Mouse (Mus musculus) thymus, adult 2 months (tissue): ENCODE measurements at regions not wholly inside any gene's neighbourhood (a gene's known extent, or its start where the extent isn't known, plus 50 kb on each side); places are given as distances from the start of the nearest gene placed in this dataset.

Experiments
- DNase-seq: peaks from one replicate; pipeline ENCODE4 v3.0.0; 2021
- H3K27ac ChIP-seq: fragments of 200-500 bp; 2 replicates; pipeline ENCODE4 v1.5.1; 2012; ENCODE audit warnings: low read length, control low read depth; ENCODE audit not compliant: control insufficient read depth, insufficient read depth
- H3K27me3 ChIP-seq: fragments of 200-500 bp; 2 replicates; pipeline ENCODE4 v1.6.1; 2012; ENCODE audit warnings: mild to moderate bottlenecking, low read length, moderate library complexity, mixed read lengths; ENCODE audit not compliant: control insufficient read depth, insufficient read depth
- H3K36me3 ChIP-seq: fragments of 200-500 bp; 2 replicates; pipeline ENCODE4 v1.6.1; 2012; ENCODE audit warnings: mild to moderate bottlenecking, low read length, moderate library complexity; ENCODE audit not compliant: control insufficient read depth, insufficient read depth
- H3K4me1 ChIP-seq: fragments of 200-500 bp; replicated peaks from 2 replicates; pipeline ENCODE4 v1.6.1; 2012; ENCODE audit warnings: low read length; ENCODE audit not compliant: control insufficient read depth, insufficient read depth
- H3K4me3 ChIP-seq: fragments of 200-500 bp; 2 replicates; pipeline ENCODE4 v1.5.1; 2012; ENCODE audit warnings: mild to moderate bottlenecking, low read length, control low read depth, moderate library complexity; ENCODE audit not compliant: control insufficient read depth, insufficient read depth
- CTCF ChIP-seq: fragments of 200-500 bp; IDR thresholded peaks from 2 replicates; pipeline ENCODE4 v1.5.1; 2012; ENCODE audit warnings: mild to moderate bottlenecking, control low read depth, low read length, moderate library complexity, borderline replicate concordance; ENCODE audit not compliant: control insufficient read depth, poor library complexity, insufficient read depth; ENCODE audit errors: extremely low read depth
- POLR2A ChIP-seq: fragments of 200-500 bp; IDR thresholded peaks from 2 replicates; pipeline ENCODE4 v1.6.1; 2012; ENCODE audit warnings: mild to moderate bottlenecking, low read length, control low read depth, moderate library complexity; ENCODE audit not compliant: control insufficient read depth, poor library complexity, insufficient read depth; ENCODE audit errors: extremely low read depth
- WGBS: fragments of 180-500 bp; shearing (Covaris S2); methylation state at CpG from one replicate; pipeline ENCODE4 v1.1.7; 2018; 5-methylcytosine and 5-hydroxymethylcytosine counted together

- H3K4me3 ChIP-seq: no peak overlapping the region
- no peaks in the 10 kb centered on the region for H3K27me3 ChIP-seq
- no peaks in the 10 kb centered on the region for H3K36me3 ChIP-seq
- H3K4me1 ChIP-seq: no peaks in the 10 kb centered on the region
- 78% methylated on average over 1 of the region's 1 CpGs for WGBS
- no peak overlapping the region for H3K27ac ChIP-seq
- TF ChIP-seq CTCF (no peak), POLR2A (no peak)
- DNase-seq: no peak
Observed at GRCm38 (mm10) chr9:74342176-74342575, 232.0 kb downstream of the Wdr72 start.

DNA sequence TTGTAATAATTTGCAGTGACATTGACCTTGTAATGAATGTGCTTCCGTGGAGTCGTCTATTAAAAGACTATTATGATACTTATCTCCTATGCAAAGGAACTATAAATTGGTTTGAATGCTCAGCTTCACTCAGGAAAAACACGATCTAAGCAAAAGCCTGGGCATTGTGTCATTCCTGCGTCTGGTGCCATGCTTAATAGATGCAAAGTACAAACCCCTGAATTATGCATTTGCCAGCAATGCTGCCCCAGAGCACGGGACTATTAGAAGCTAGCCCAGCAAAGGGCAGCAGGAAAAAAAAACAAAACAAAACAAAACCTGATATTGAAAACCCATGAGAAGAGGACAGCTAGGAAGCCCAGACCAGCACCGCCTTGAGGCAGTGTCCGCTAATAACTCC, 234.9 kb downstream of the Wdr72 start:
- no peaks in the 10 kb centered on the region for H3K27me3 ChIP-seq
- 92% methylated on average over 7 of the region's 7 CpGs for WGBS
- no peak overlapping the region for H3K27ac ChIP-seq
- H3K4me3 ChIP-seq: no peak overlapping the region
- no peaks in the 10 kb centered on the region for H3K36me3 ChIP-seq
- TF ChIP-seq CTCF (no peak), POLR2A (no peak)
- DNase-seq: no peak
- no peaks in the 10 kb centered on the region for H3K4me1 ChIP-seq

DNA sequence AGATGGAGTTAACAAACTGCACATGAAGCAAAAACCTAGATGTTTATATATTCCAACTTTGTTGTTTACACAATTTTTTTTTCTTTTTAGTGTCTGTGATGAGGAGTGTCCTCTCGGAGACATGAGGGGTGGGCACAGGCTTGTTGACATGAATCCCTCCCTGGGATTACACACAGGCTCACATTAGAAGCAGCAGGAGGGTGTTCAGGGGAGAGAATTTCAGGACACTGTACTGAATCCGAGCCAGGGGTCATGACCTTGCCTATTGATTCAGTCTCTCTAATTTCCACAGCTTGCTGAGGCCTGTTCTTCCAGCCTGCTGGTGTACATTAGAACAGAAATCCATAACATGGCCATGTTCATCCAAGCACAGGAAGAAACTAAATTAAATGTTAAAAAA, 238.6 kb downstream of the Wdr72 start:
- no peak for TF ChIP-seq CTCF
- no peak for TF ChIP-seq POLR2A
- no peak overlapping the region for H3K4me3 ChIP-seq
- no peak for DNase-seq
- no peaks in the 10 kb centered on the region for H3K27me3 ChIP-seq
- H3K4me1 ChIP-seq: no peaks in the 10 kb centered on the region
- WGBS: 74% methylated on average over 2 of the region's 2 CpGs
- no peaks in the 10 kb centered on the region for H3K36me3 ChIP-seq
- no peak overlapping the region for H3K27ac ChIP-seq

DNA sequence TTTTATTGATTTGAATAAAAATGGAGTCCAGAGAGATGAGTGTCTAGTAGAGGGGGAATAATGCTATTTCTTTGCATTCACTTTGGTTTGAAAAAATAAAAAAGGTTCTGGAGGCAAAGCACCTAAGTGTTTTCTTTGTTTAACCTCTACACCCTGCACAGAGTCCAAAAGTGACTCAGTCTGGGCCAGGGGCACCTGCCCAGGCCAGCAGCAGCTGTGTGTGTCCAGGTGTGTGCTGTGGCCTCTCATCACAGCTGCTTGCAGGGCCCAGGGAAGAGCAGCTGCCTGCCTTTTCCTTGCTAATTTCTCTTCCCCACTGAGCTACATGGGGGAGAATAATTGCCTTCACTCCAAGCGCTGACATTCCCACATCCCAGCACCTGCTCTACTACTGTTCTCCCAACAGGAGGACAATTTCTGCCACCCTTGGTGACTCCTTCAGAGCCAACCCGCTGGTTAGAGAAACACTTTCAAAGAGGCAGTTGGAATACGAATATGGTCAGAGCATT, 255.8 kb downstream of the Wdr72 start:
- Histone ChIP-seq H3K4me3 (no peak overlapping the region), H3K27me3 (no peaks in the 10 kb centered on the region), H3K4me1 (no peaks in the 10 kb centered on the region), H3K36me3 (no peaks in the 10 kb centered on the region), H3K27ac (no peak overlapping the region)
- TF ChIP-seq POLR2A (no peak), CTCF (no peak)
- DNase-seq: no peak
- 51% methylated on average over 3 of the region's 3 CpGs for WGBS

DNA sequence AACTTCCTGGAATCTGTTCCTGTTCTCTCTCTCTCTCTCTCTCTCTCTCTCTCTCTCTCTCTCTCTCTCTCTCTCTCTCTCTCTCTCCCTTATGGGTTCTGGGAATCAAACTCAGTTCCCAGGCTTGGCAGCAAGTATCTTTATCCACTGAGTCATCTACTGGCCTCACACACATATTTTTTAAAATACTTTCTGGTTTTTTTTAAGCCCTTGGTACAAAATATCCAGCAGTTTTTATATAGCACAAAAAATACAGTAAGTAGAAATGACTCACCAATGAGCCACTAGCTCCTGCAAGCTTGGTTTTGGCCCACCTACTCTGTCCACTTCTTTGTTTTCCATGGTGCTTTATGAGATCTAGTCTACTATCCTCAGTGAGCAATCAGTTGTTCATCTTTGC, 266.0 kb downstream of the Wdr72 start:
- no peak overlapping the region for H3K27ac ChIP-seq
- no peaks in the 10 kb centered on the region for H3K27me3 ChIP-seq
- DNase-seq: no peak
- no peaks in the 10 kb centered on the region for H3K36me3 ChIP-seq
- no peaks in the 10 kb centered on the region for H3K4me1 ChIP-seq
- H3K4me3 ChIP-seq: no peak overlapping the region
- no peak for TF ChIP-seq CTCF
- TF ChIP-seq POLR2A: no peak

- no peak for TF ChIP-seq POLR2A
- no peak for TF ChIP-seq CTCF
- no peak for DNase-seq
- Histone ChIP-seq H3K4me1 (no peaks in the 10 kb centered on the region), H3K36me3 (no peaks in the 10 kb centered on the region), H3K4me3 (no peak overlapping the region), H3K27ac (no peak overlapping the region), H3K27me3 (no peaks in the 10 kb centered on the region)
Observed at GRCm38 (mm10) chr9:74377204-74377603, 267.0 kb downstream of the Wdr72 start.

DNA sequence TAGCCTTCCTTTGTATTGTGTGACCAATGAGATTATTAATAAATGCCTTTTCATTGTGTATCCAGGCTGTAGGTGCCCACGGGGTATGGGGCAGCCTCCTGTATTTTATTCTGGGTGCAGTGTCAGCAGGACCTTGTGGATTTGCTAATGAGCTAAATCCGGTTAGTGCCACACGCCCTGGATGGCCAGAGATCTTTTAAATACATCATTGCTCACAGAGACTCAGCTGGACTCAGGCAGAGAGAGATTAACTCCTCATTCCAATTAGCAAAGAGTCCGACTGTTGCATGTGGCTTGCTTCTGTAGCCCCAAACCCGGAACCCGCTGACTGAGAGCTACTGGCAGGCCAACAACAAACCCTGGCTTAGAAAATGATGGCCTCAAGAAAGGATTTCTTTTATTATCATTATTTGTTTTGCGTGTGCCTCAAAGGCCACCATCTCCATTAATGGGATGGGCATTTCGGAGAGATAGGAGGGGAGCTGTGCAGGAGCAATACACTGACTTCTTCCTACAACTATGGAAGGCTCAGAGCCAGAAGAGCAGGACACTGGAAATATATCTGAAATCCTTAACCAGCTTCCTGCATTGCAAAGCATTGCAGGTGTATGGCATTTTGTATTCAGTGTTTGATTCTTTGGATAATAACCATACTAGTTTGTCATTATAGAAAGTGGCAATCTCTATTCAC, 274.2 kb downstream of the Wdr72 start:
- H3K4me3 ChIP-seq: no peak overlapping the region
- no peak for DNase-seq
- TF ChIP-seq CTCF (no peak), POLR2A (no peak)
- no peak overlapping the region for H3K27ac ChIP-seq
- 92% methylated on average over 8 of the region's 8 CpGs for WGBS
- H3K4me1 ChIP-seq: no peaks in the 10 kb centered on the region
- H3K27me3 ChIP-seq: no peaks in the 10 kb centered on the region
- H3K36me3 ChIP-seq: no peaks in the 10 kb centered on the region
